10 mouse cellular contexts compared by ENCODE assay signal in the genomic region with DNA sequence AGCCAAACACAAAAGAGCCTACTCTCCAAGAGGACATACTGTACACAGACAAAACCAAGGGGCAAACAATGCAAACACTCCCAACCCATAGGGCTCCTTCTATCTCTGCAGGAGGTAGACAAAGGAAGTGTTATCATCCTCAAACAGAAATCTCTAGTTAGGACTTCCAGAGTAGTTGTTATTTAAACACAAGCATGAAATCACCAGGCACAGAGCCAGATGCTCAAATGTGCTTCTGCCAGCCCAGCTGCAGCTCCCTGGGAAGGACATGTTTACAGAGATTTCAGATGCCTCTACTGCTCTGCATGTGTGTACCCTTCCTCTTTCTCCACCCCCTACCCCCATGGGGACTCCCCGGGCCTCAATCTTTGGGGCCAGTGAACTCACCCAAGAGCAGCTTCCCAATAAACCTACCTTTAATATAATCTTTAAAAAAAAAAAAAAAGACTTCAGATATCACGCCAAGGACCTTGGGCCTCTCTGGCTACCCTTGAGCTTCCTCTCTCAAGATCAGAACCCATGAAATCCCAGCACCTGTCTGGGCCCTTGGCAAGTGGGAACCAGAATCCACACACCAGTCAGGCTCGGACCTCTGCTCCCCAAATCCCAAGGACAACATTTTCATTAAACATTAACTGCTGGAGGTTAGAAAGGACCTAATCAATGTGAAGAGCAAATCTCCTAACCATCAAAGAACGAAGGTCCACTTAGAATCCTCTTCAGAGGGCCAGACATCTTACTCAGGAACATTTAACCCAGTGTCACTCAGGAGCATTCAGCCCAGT. TPM values are rescaled to one million over a fixed set of nuclear protein-coding genes. Genes with fewer than 3 reads are reported as not detected.
A peak's percentile ranks its signal among the peaks of the same experiment; 100 is the strongest.
DNase-seq lines count a peak whose midpoint lies in the region; ATAC-seq and TF ChIP-seq lines count a peak whose summit lies in the region.
"Had no signal": no experiment of that assay in that cellular context is flagged by ENCODE, and none has a peak within 500 bp of the region (broad histone marks: within the 10 kb centered on the region; RNA-seq: fewer than 3 reads in every experiment).

No protein-coding gene starts in this region.

- DNase-seq in G1E (ENCODE audit: low spot score), result peak; percentile 30
- DNase-seq in gastrocnemius, postnatal 25 days, result peak; percentile 24
- DNase-seq in layer of hippocampus, adult 11-12 months (ENCODE audit: low spot score), result peak; percentile 70
- DNase-seq in lung, postnatal 14 days, result peak; percentile 77
- no peak for DNase-seq in urinary bladder, postnatal 25 days (ENCODE audit: low spot score)
- DNase-seq in thymus, adult 2 months, result no peak

- no peak for TF ChIP-seq POLR2A in thymus, adult 2 months (IDR thresholded peaks at IDR 0.05; ENCODE audit: control insufficient read depth, extremely low read depth, insufficient read depth, low read length, poor library complexity)

- H3K4me3 ChIP-seq in forebrain, embryonic 13.5 days, result no peak overlapping the region
- no peak overlapping the region for H3K4me3 ChIP-seq in forebrain, embryonic 15.5 days
- H3K4me3 ChIP-seq in G1E (ENCODE audit: low read depth, low read length), result peak overlapping the region; percentile 20; the same call in 1 of the 2 replicates
- no peak overlapping the region for H3K4me3 ChIP-seq in thymus, adult 2 months (ENCODE audit: control insufficient read depth, insufficient read depth, low read length)
- H3K4me3 ChIP-seq: embryonic facial prominence, embryonic 15.5 days; limb, embryonic 15.5 days had no signal

- peaks cover 4% of the 10 kb centered on the region for H3K36me3 ChIP-seq in forebrain, embryonic 13.5 days (ENCODE audit: poor library complexity, severe bottlenecking)
- no peaks in the 10 kb centered on the region for H3K36me3 ChIP-seq in forebrain, embryonic 15.5 days
- H3K36me3 ChIP-seq in G1E (replicated peaks), result peaks cover 47% of the 10 kb centered on the region
- no peaks in the 10 kb centered on the region for H3K36me3 ChIP-seq in thymus, adult 2 months (ENCODE audit: control insufficient read depth, insufficient read depth, low read length)
- H3K36me3 ChIP-seq: embryonic facial prominence, embryonic 15.5 days; limb, embryonic 15.5 days had no signal

- no peaks in the 10 kb centered on the region for H3K27me3 ChIP-seq in forebrain, embryonic 13.5 days
- H3K27me3 ChIP-seq in forebrain, embryonic 15.5 days, result no peaks in the 10 kb centered on the region
- H3K27me3 ChIP-seq in G1E (ENCODE audit: insufficient read depth, low read length), result peaks cover 4% of the 10 kb centered on the region; the same call in 1 of the 2 replicates
- no peaks in the 10 kb centered on the region for H3K27me3 ChIP-seq in thymus, adult 2 months (ENCODE audit: control insufficient read depth, insufficient read depth, low read length)
- H3K27me3 ChIP-seq: embryonic facial prominence, embryonic 15.5 days; limb, embryonic 15.5 days had no signal

- 87% methylated on average over 4 of the region's 4 CpGs for WGBS in forebrain, embryonic 13.5 days
- WGBS in forebrain, embryonic 15.5 days, result 75% methylated on average over 4 of the region's 4 CpGs
- 83% methylated on average over 4 of the region's 4 CpGs for WGBS in thymus, adult 2 months

- peaks cover 28% of the 10 kb centered on the region for H3K4me1 ChIP-seq in forebrain, embryonic 13.5 days
- H3K4me1 ChIP-seq in forebrain, embryonic 15.5 days, result peaks cover 19% of the 10 kb centered on the region
- H3K4me1 ChIP-seq in G1E (ENCODE audit: insufficient read depth, low read depth, low read length), result peaks cover 61% of the 10 kb centered on the region
- H3K4me1 ChIP-seq in thymus, adult 2 months (replicated peaks; ENCODE audit: control insufficient read depth, insufficient read depth, low read length), result peaks cover 5% of the 10 kb centered on the region

- H3K9ac ChIP-seq in forebrain, embryonic 13.5 days, result 0 out of 2 replicates have a peak overlapping the region, but pooled peaks have one; percentile 8
- no peak overlapping the region for H3K9ac ChIP-seq in forebrain, embryonic 15.5 days (replicated peaks)
- H3K9ac ChIP-seq: embryonic facial prominence, embryonic 15.5 days; limb, embryonic 15.5 days had no signal

- 0 out of 2 replicates have a peak overlapping the region, but pooled peaks have one; percentile 0 for H3K4me2 ChIP-seq in forebrain, embryonic 13.5 days
- H3K4me2 ChIP-seq in forebrain, embryonic 15.5 days (replicated peaks), result no peak overlapping the region
- H3K4me2 ChIP-seq: limb, embryonic 15.5 days had no signal

- H3K27ac ChIP-seq in forebrain, embryonic 13.5 days, result no peak overlapping the region
- no peak overlapping the region; the same call in 1 of the 2 replicates for H3K27ac ChIP-seq in forebrain, embryonic 15.5 days (replicated peaks)
- no peak overlapping the region for H3K27ac ChIP-seq in thymus, adult 2 months (ENCODE audit: control insufficient read depth, insufficient read depth, low read length)
- H3K27ac ChIP-seq: embryonic facial prominence, embryonic 15.5 days; limb, embryonic 15.5 days had no signal

- no peaks in the 10 kb centered on the region for H3K9me3 ChIP-seq in forebrain, embryonic 13.5 days (replicated peaks)
- no peaks in the 10 kb centered on the region for H3K9me3 ChIP-seq in forebrain, embryonic 15.5 days
- H3K9me3 ChIP-seq in G1E (replicated peaks), result no peaks in the 10 kb centered on the region
- H3K9me3 ChIP-seq: embryonic facial prominence, embryonic 15.5 days; limb, embryonic 15.5 days had no signal

- ATAC-seq in forebrain, embryonic 13.5 days, result no peak
- no peak for ATAC-seq in forebrain, embryonic 15.5 days (replicated peaks)
- ATAC-seq in G1E (ENCODE audit: extremely low read depth, insufficient number of reproducible peaks, low FRiP score, poor library complexity, severe bottlenecking), result no peak

- TF ChIP-seq CTCF in G1E (IDR thresholded peaks at IDR 0.05; ENCODE audit: low read depth, low read length), result no peak
- no peak for TF ChIP-seq CTCF in thymus, adult 2 months (IDR thresholded peaks at IDR 0.05; ENCODE audit: borderline replicate concordance, control insufficient read depth, extremely low read depth, insufficient read depth, low read length, poor library complexity)

RNA-seq across cellular contexts. Expression of gene Shmt1, which starts 3.0 kb away (rescaled TPM):
- 36.9 and 44.6 TPM in 2 replicates for polyA plus RNA-seq in forebrain, embryonic 13.5 days (2015; fragmentation: Nextera tagmentation; extraction: Ambion mirVana)
- 19.2 and 19.8 TPM in 2 replicates for polyA plus RNA-seq in forebrain, embryonic 15.5 days (2015; fragmentation: Nextera tagmentation; extraction: Ambion mirVana)
- 22.2 and 24.7 TPM in 2 replicates for total RNA-seq in G1E (2014; fragmentation: Nextera tagmentation)
- 107 and 120 TPM in 2 replicates for total RNA-seq in G1E (2017)
- 6.7 and 11.1 TPM in 2 replicates for polyA plus RNA-seq in G1E (2012)
- total RNA-seq in gastrocnemius, postnatal 25 days (2021), result 10 to 100 TPM in 1 of 2 experiments, 1 to 10 TPM in 1; 9.1 to 12.2 TPM
- 27.4 and 29.9 TPM in 2 replicates for polyA plus RNA-seq in thymus, adult 2 months (2012; rRNA removed)

RNA-seq across cellular contexts. Expression of gene Dhrs7b, which starts 22.0 kb away (rescaled TPM):
- polyA plus RNA-seq in forebrain, embryonic 13.5 days (2015; fragmentation: Nextera tagmentation; extraction: Ambion mirVana), result 28.6 and 29.0 TPM in 2 replicates
- 31.0 and 32.3 TPM in 2 replicates for polyA plus RNA-seq in forebrain, embryonic 15.5 days (2015; fragmentation: Nextera tagmentation; extraction: Ambion mirVana)
- total RNA-seq in G1E (2014; fragmentation: Nextera tagmentation) (15.2 and 15.7 TPM in 2 replicates), G1E (2017) (21.9 and 23.9 TPM in 2 replicates)
- 2.6 and 3.2 TPM in 2 replicates for polyA plus RNA-seq in G1E (2012)
- total RNA-seq in gastrocnemius, postnatal 25 days (2021), result 10 to 100 TPM; 19.1 to 22.0 TPM
- polyA plus RNA-seq in thymus, adult 2 months (2012; rRNA removed), result 16.1 and 17.3 TPM in 2 replicates

RNA-seq across cellular contexts. Expression of gene Smcr8, which starts 31.2 kb away (rescaled TPM):
- polyA plus RNA-seq in forebrain, embryonic 13.5 days (2015; fragmentation: Nextera tagmentation; extraction: Ambion mirVana), result 5.6 and 6.5 TPM in 2 replicates
- 6.5 and 6.7 TPM in 2 replicates for polyA plus RNA-seq in forebrain, embryonic 15.5 days (2015; fragmentation: Nextera tagmentation; extraction: Ambion mirVana)
- total RNA-seq in G1E (2014; fragmentation: Nextera tagmentation) (54.9 and 56.1 TPM in 2 replicates), G1E (2017) (42.1 and 44.7 TPM in 2 replicates)
- 1.8 and 2.4 TPM in 2 replicates for polyA plus RNA-seq in G1E (2012)
- total RNA-seq in gastrocnemius, postnatal 25 days (2021), result 10 to 100 TPM; 13.4 to 15.3 TPM
- polyA plus RNA-seq in thymus, adult 2 months (2012; rRNA removed), result 25.5 and 26.4 TPM in 2 replicates

RNA-seq across cellular contexts. Expression of gene Top3a, which starts 31.3 kb away (rescaled TPM):
- 14.2 and 15.7 TPM in 2 replicates for polyA plus RNA-seq in forebrain, embryonic 13.5 days (2015; fragmentation: Nextera tagmentation; extraction: Ambion mirVana)
- 10.0 and 11.5 TPM in 2 replicates for polyA plus RNA-seq in forebrain, embryonic 15.5 days (2015; fragmentation: Nextera tagmentation; extraction: Ambion mirVana)
- total RNA-seq in G1E (2014; fragmentation: Nextera tagmentation) (20.3 and 24.0 TPM in 2 replicates), G1E (2017) (20.3 and 24.0 TPM in 2 replicates)
- 8.4 and 11.1 TPM in 2 replicates for polyA plus RNA-seq in G1E (2012)
- 1 to 10 TPM; 3.2 to 3.3 TPM for total RNA-seq in gastrocnemius, postnatal 25 days (2021)
- 17.9 and 19.4 TPM in 2 replicates for polyA plus RNA-seq in thymus, adult 2 months (2012; rRNA removed)

Comparison
In these comparisons a context has a peak if more than half of its experiments do, and no peak if none do; other contexts are left out.
1. DNase-seq: peak in G1E (single experiment), gastrocnemius, postnatal 25 days (single experiment), layer of hippocampus, adult 11-12 months (single experiment) and lung, postnatal 14 days (single experiment); none in urinary bladder, postnatal 25 days (single experiment) and thymus, adult 2 months (single experiment).